Mouse (Mus musculus): ENCODE measurements around the gene Wipf1. TPM values are rescaled to one million over a fixed set of nuclear protein-coding genes. Genes with fewer than 3 reads are reported as not detected.

Gene Wipf1
- total RNA-seq, 2 experiments from 2014 or later = 9.8 to 10.4 TPM

DNA sequence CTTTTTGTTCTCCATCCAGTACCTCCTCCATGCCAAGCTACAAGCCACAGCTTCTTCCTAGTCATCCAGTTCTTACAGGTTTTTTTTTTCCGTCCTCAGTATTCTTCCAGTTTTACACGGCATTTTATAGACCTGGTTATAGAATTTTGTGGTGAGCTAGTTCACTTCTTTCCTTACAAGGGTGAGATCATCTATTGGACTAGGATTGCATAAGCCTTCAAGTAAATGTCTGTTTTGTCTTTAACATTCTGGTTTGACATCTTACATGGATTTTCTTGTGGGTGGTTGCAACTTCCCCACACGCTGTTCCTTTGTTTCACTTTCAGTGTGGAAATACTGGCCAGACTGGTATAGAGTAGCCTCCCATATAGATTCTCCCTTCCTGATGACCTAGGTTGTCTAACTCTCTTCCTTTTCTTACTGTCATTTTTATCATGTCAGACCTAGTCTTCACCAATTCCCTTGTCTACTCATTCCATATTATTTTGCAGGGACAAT, 132.7 kb downstream of the Wipf1 start:
- DNase-seq (ENCODE audit: extremely low spot score in 1 of 2, low spot score in 1 of 2) = no peak

DNA sequence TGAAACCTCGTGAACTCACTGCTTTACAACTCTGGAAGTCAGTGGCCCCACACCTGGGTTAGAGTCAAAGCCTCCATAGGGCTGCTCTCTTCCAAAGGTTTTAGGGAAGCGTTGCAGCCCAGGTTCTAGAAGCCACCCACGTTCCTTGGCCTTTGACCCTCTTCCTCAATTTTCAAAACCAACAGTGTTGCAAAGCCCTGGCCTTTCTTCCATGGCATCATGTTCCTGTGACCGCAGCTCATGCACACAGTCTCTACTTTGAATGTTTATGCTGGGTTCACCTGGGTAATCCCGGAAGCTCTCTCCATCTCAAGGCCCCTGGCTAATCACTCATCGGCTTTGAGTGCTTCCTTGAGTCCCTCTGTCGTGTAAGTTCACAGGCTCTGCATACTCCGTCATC, 134.0 kb downstream of the Wipf1 start:
- DNase-seq (ENCODE audit: extremely low spot score in 1 of 2, low spot score in 1 of 2) = no peak

DNA sequence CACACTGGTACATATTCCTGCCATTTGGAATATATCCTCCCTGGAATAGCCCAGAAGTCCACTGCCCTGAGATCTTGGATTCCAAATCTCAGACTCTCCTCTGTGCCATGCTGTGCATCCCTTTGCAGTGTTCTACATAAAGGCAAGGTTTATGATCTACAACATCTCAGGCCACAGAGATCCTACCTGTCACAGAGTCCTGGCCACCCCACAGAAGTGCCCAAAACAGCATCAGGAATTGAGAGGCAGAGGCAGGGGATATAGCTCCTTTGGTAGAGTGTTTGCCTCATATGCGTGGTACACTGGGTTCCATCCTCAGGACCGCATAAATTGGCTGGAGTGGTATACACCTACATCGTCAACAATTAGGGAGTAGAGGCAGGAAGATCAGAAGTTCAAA, 135.1 kb downstream of the Wipf1 start:
- no peak for DNase-seq (ENCODE audit: extremely low spot score in 1 of 2, low spot score in 1 of 2)

DNA sequence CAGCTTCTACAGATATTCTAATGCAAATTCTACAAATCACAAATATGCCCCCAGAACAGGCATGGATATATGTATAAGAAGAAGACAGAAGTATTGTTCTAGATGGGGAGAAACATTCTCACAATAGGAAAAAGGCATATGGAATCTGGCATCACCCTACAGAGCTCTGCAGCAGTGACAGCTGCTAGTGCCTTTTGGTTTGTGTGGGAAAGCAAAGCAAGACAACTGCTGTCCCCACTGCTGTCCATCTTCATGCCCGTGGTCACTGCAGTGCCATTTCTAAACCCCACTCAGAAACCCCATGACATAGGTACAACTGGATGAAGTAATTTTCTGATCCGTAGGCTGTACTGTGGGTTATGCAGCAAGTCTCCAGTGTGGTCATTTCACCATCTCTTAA, 136.8 kb downstream of the Wipf1 start:
- DNase-seq (ENCODE audit: extremely low spot score in 1 of 2, low spot score in 1 of 2) = no peak

DNA sequence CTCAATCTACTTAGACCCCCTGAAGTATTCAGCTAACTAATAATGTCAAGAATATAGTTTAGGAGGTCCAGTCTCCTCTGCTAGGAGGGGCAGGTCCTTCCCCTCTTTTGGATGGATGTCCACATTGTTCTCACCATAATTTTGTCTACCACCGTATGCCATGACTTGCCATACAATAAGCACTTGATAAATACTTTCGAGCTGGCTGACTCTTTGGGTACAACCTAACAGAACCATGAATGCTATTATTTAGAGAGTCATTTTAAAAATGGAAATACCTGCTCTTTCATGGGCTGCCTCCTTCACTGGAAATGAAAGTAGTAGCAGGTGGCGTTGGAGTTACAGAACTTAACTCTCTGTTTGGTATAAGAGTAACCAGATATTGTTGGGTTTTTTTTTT, 139.6 kb downstream of the Wipf1 start:
- DNase-seq (ENCODE audit: extremely low spot score in 1 of 2, low spot score in 1 of 2) = no peak

DNA sequence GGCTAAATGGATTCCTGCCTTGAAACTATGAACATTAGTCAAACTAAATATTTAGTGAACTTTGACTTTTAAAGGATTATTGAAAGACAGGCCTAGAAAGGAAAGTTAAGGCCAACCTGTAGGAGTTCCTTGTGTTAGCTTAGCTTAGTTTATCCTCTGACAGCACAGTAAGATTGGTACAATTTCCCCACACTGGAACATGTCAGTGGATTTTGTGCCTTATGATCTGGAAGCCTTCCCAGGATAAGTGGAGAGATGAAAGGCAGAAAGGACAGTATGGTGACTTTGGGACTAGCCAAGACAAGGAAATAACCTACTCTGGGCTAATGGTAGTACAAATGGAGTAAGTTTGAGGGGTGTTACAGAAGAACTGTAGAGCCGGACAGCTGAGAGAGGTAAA, 141.7 kb downstream of the Wipf1 start:
- no peak for DNase-seq (ENCODE audit: extremely low spot score in 1 of 2, low spot score in 1 of 2)

DNA sequence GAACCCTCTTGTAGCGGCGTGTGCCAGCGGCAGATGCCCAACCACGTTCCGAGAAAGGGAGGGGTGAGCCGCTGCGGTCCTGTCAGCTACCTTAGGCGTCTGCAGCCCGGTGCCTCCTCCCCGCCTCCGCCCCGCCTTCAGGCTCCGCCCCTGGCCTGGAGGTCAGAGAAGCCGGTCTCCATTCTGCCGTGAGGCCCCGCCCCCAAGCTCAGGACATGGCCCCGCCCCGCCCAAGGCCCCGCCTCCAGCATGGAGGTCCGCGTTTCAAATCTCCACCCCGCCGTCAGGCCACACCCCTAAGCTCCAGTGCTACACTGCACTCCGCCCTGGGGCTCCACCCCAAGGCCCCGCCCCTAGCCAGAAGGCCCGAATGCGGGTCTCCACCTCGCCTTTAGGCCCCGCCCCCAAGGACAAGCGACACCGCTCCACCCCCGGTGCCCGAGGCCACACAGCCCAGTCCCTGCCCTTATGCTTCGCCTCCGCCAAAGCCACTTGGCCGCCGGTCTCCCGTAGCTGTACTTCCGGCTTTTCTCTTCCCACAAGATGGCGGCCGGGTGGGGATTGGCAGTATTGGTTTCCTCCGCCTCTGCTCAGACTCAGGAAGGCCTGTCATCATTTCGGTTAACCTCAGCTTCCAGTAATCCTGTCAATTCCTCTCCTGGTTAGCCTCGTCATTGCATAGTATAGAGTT, 143.0 kb downstream of the Wipf1 start, which contains the start of gene Gpr155:
Gene Gpr155, minus strand, starts transcription at position 217 of the 691 bp plus-strand sequence.
- DNase-seq (ENCODE audit: extremely low spot score in 1 of 2, low spot score in 1 of 2) = peak; percentile 89 to 98

DNA sequence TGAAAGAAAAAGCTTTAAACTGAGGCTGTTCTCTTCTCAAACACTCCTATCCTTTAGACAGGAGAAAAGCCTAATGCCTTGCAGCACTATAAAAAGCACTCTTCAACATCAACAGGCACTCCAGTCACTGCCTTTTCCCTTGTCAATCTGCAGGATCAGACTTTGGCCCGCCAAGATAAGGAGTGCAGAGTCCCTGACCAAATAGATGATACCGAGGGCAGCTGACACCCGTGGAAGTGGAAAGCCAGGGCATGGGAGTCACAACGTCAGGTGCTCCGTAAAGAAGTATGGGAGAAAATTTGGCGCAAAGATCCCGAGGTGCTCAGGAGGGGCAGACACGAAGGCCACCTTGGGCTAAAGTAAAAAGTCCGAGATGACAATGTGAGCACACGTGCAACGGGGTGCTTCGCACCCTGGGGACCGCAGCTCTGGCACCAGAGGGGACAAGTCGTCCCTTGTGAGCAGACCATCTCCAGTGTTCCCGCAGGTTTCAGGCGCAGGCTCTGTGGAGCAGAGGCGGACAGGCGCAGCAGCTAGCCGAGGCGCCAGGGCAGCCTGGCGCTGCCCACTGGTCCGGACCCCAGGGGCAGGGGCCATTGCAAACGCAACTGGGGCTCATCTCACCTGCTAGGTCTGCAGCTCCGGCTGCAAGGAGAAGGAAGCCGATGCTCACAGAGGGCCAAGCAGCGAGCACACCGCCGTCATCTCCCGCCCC, 143.7 kb downstream of the Wipf1 start:
- DNase-seq (ENCODE audit: extremely low spot score in 1 of 2, low spot score in 1 of 2) = no peak

DNA sequence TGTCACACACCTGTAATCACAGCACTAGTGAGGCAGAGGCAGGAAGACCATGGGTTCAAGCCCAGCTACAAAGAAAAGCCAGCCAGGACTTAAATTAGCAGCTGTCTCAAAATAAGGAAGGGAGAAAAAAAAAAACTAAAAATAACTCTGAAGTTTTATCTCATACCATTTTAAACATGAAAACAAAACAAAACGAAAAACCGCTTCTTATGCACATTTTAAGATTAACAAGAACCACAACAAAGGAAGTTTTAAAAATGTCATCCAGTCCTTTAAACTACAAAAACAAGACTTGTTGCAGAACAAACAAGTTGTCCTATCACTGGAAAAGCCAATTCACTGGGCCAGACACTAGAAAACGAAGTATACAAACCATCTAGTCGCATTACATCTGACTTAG, 144.4 kb downstream of the Wipf1 start:
- no peak for DNase-seq (ENCODE audit: extremely low spot score in 1 of 2, low spot score in 1 of 2)

DNA sequence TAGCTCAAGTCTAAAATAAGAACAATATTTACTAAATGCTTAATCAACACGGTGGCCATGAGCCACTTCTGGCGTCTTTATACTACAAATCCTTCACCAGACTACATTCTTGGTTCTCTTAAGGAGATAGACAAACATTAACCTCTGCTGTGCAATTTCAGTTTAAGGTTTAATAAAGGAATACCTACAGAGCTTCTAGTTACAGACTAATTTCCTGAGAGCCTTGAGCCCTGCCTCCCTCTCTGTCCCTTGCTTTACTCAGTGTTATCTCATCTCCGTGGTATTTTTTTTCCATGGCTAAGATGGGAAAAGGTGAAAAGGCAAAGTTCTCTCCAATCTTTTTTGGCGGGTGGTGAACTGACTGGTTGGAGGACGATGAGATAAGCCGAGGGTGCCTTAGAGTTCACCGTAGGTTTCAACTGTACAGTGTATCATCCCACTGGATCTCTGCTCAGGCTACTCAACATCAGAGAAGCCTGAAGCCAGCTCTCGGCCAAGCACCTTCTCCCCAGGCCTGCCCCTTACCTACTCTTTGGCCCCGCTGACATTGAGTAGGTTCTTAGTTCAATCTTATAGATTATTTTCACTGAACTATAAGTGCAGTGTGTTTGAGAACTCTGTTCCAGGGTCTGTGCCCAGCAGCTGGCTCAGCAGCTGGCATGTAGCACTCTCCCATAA, 149.1 kb downstream of the Wipf1 start:
- no peak for DNase-seq (ENCODE audit: extremely low spot score in 1 of 2, low spot score in 1 of 2)

DNA sequence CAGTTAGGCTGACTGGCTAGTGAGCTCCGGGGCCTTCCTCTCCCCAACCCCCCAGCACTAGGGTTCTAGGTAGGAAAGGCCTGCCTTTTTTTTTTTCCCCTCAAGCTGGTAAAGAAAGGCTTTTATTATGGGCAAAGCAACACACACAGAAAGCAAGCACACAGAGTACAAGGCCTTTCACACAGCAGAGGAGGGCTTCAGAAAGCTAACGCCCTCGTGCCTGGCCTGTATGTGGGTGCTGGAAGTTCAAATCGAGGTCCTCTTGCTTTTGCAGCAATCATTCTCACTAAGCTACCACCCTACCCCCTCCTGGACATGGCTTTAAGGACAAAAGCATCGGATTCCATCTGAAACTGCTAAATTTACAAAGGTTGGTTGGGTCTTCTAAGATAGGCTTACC, 149.9 kb downstream of the Wipf1 start:
- DNase-seq (ENCODE audit: extremely low spot score in 1 of 2, low spot score in 1 of 2) = no peak

Other genes starting within 250 kb of the Wipf1 start
- 10 to 100 TPM; 17.3 to 27.5 TPM for gene Scrn3, start 217.1 kb downstream of the Wipf1 start, total RNA-seq (2021)
- 10 to 100 TPM; 27.0 to 29.3 TPM for gene Cir1, start 217.0 kb downstream of the Wipf1 start, total RNA-seq (2021)
- gene Gpr155, start 143.2 kb downstream of the Wipf1 start, total RNA-seq (2021) = 10 to 100 TPM; 54.9 to 62.0 TPM
- under 1 TPM; 0.35 to 0.57 TPM for gene Chrna1, start 50.6 kb upstream of the Wipf1 start, total RNA-seq (2021)
- gene Chn1, start 245.6 kb upstream of the Wipf1 start, total RNA-seq (2021) = 1,000 to 10,000 TPM; 1,740 to 1,825 TPM